Mouse (Mus musculus) common myeloid progenitor, adult 5-6 weeks (primary cell): ENCODE data around the gene Vps13d. TPM values are rescaled to one million over a fixed set of nuclear protein-coding genes. Genes with fewer than 3 reads are reported as not detected.

ENCODE experiments used
- ATAC-seq: replicated peaks from 2 replicates; pipeline ENCODE4 v1.8.0; 2016; ENCODE audit warnings: low read depth, mild to moderate bottlenecking, moderate TSS enrichment, inconsistent platforms; ENCODE audit not compliant: poor library complexity, severe bottlenecking
- total RNA-seq: library from RNA; stranded (forward); fragments of 200-1000, 187-1606 nt; gene quantifications from 2 replicates; pipeline ENCODE4 v1.2.3, GENCODE M21; 2017

Vps13d gene
- total RNA-seq, 1 experiment from 2014 or later: 41.7 TPM

GRCm38 (mm10) chr4:144957721-144958120 is 237.1 kb downstream of the Vps13d start:
- ATAC-seq: no peak

- no peak for ATAC-seq
Observed at GRCm38 (mm10) chr4:144957186-144957585, 237.6 kb downstream of the Vps13d start.

- ATAC-seq: no peak
Observed at GRCm38 (mm10) chr4:144956293-144956692, 238.5 kb downstream of the Vps13d start.

GRCm38 (mm10) chr4:144955863-144956262 is 238.9 kb downstream of the Vps13d start:
- peak; percentile 53 for ATAC-seq

- no peak for ATAC-seq
Observed at GRCm38 (mm10) chr4:144953421-144953820, 241.4 kb downstream of the Vps13d start.

GRCm38 (mm10) chr4:144951859-144952258 is 242.9 kb downstream of the Vps13d start:
- no peak for ATAC-seq

- ATAC-seq: peak; percentile 5; the same call in 1 of the 2 replicates
Observed at GRCm38 (mm10) chr4:144950883-144951282, 243.9 kb downstream of the Vps13d start.

GRCm38 (mm10) chr4:144950327-144950711 is 244.5 kb downstream of the Vps13d start:
- no peak for ATAC-seq

GRCm38 (mm10) chr4:144949441-144950326 is 245.1 kb downstream of the Vps13d start:
- peak; percentile 81 for ATAC-seq

- ATAC-seq: no peak
Observed at GRCm38 (mm10) chr4:144947738-144948390, 246.9 kb downstream of the Vps13d start.

- ATAC-seq: no peak
Observed at GRCm38 (mm10) chr4:144943273-144943672, 251.5 kb downstream of the Vps13d start.

- no peak for ATAC-seq
Observed at GRCm38 (mm10) chr4:144942433-144942832, 252.4 kb downstream of the Vps13d start.

- ATAC-seq: no peak
Observed at GRCm38 (mm10) chr4:144940796-144941462, 253.9 kb downstream of the Vps13d start.

GRCm38 (mm10) chr4:144939847-144940411 is 254.9 kb downstream of the Vps13d start:
- no peak for ATAC-seq

- ATAC-seq: no peak
Observed at GRCm38 (mm10) chr4:144936563-144937154, 258.1 kb downstream of the Vps13d start.

GRCm38 (mm10) chr4:144934501-144934900 is 260.3 kb downstream of the Vps13d start:
- ATAC-seq: no peak

GRCm38 (mm10) chr4:144931167-144931566 is 263.6 kb downstream of the Vps13d start:
- ATAC-seq: no peak

- ATAC-seq: peak; percentile 43
Observed at GRCm38 (mm10) chr4:144930366-144930765, 264.4 kb downstream of the Vps13d start.

GRCm38 (mm10) chr4:144929811-144930221 is 265.0 kb downstream of the Vps13d start:
- peak; percentile 26; the same call in 1 of the 2 replicates for ATAC-seq
